Mouse (Mus musculus) lung, embryonic 15.5 days (tissue): ENCODE results near the gene Eif3c. TPM values are rescaled to one million over a fixed set of nuclear protein-coding genes. Genes with fewer than 3 reads are reported as not detected.

Experiments used
- ATAC-seq: fragments of 200-750 bp; cut with Nextera tagmentation; 2 replicates; pipeline ENCODE4 v1.8.0; 2017; ENCODE audit warnings: moderate number of reproducible peaks, borderline replicate concordance; ENCODE audit not compliant: low FRiP score, low TSS enrichment; ENCODE audit errors: extremely low read depth
- H3K27ac ChIP-seq: fragments of 300-500 bp; sonication (generic); 2 replicates; pipeline ENCODE4 v1.5.1; 2015; ENCODE audit warnings: moderate library complexity, mild to moderate bottlenecking, inconsistent platforms
- H3K27me3 ChIP-seq: fragments of 300-500 bp; sonication (generic); 2 replicates; pipeline ENCODE4 v1.6.1; 2015; ENCODE audit warnings: inconsistent platforms
- H3K36me3 ChIP-seq: fragments of 300-500 bp; sonication (generic); 2 replicates; pipeline ENCODE4 v1.6.1; 2015; ENCODE audit warnings: inconsistent platforms
- H3K4me1 ChIP-seq: fragments of 300-500 bp; sonication (generic); 2 replicates; pipeline ENCODE4 v1.6.1; 2015; ENCODE audit warnings: inconsistent platforms
- H3K4me2 ChIP-seq: fragments of 300-500 bp; sonication (generic); 2 replicates; pipeline ENCODE4 v1.6.1; 2015; ENCODE audit warnings: inconsistent platforms, mild to moderate bottlenecking, moderate library complexity
- H3K4me3 ChIP-seq: fragments of 300-500 bp; sonication (generic); 2 replicates; pipeline ENCODE4 v1.5.1; 2015; ENCODE audit warnings: mild to moderate bottlenecking, inconsistent platforms
- H3K9ac ChIP-seq: fragments of 300-500 bp; sonication (generic); 2 replicates; pipeline ENCODE4 v1.6.1; 2015; ENCODE audit warnings: inconsistent platforms
- H3K9me3 ChIP-seq: fragments of 300-500 bp; sonication (generic); 2 replicates; pipeline ENCODE4 v1.6.1; 2016; ENCODE audit warnings: inconsistent platforms
- WGBS: fragments of 180-500 bp; shearing (Covaris S2); methylation state at CpG from one replicate; pipeline ENCODE4 v1.1.7; 2015; 5-methylcytosine and 5-hydroxymethylcytosine counted together
- polyA plus RNA-seq: library from polyadenylated mRNA; unstranded; fragments of >200 nt; fragmentation: Nextera tagmentation; extraction: Ambion mirVana; gene quantifications from 2 replicates; pipeline ENCODE4 v1.2.1, GENCODE M21; 2015

Eif3c gene
- 176 and 186 TPM in 2 replicates for polyA plus RNA-seq

- H3K9ac ChIP-seq, result peak within 1 kb of the TSS; percentile 72
- peak within 1 kb of the TSS; percentile 98 for H3K4me3 ChIP-seq
- under 1% methylated on average over 46 of the region's 46 CpGs for WGBS
These were observed at the start of gene Eif3c for GRCm38 (mm10) chr7:126566094-126566765. TSS of gene Eif3c (minus strand) at chr7:126566411.

GRCm38 (mm10) chr7:126612736-126613135 is 46.5 kb upstream of the Eif3c start:
- Histone ChIP-seq H3K4me3 (no peak overlapping the region), H3K9me3 (no peaks in the 10 kb centered on the region), H3K4me2 (no peak overlapping the region), H3K27me3 (no peaks in the 10 kb centered on the region), H3K9ac (no peak overlapping the region), H3K4me1 (no peaks in the 10 kb centered on the region), H3K36me3 (no peaks in the 10 kb centered on the region), H3K27ac (no peak overlapping the region)
- no peak for ATAC-seq
- 72% methylated on average over 3 of the region's 3 CpGs for WGBS

More at GRCm38 (mm10) chr7:126566094-126566765, at the start of gene Eif3c:
- Histone ChIP-seq H3K9me3 (no peaks in the 10 kb centered on the region), H3K27me3 (no peaks in the 10 kb centered on the region), H3K4me1 (peaks cover 11% of the 10 kb centered on the region), H3K4me2 (peak within 1 kb of the TSS; percentile 68), H3K36me3 (peaks cover 37% of the 10 kb centered on the region), H3K27ac (peak within 1 kb of the TSS; percentile 75)
- peak; percentile 96 for ATAC-seq

- peaks cover 13% of the 10 kb centered on the region for H3K4me1 ChIP-seq
- H3K27me3 ChIP-seq, result no peaks in the 10 kb centered on the region
- H3K4me2 ChIP-seq, result no peak overlapping the region
- ATAC-seq, result no peak
- no peak overlapping the region for H3K4me3 ChIP-seq
- WGBS, result 79% methylated on average over 5 of the region's 5 CpGs
- H3K9me3 ChIP-seq, result no peaks in the 10 kb centered on the region
- H3K36me3 ChIP-seq, result no peaks in the 10 kb centered on the region
- no peak overlapping the region for H3K27ac ChIP-seq
- no peak overlapping the region for H3K9ac ChIP-seq
These were observed 41.6 kb upstream of the Eif3c start for GRCm38 (mm10) chr7:126607796-126608195.

- no peak overlapping the region for H3K4me3 ChIP-seq
- H3K4me1 ChIP-seq, result peaks cover 13% of the 10 kb centered on the region
- H3K9me3 ChIP-seq, result no peaks in the 10 kb centered on the region
- 46% methylated on average over 3 of the region's 3 CpGs for WGBS
- peak overlapping the region; percentile 23; the same call in 1 of the 2 replicates for H3K27ac ChIP-seq
- H3K27me3 ChIP-seq, result no peaks in the 10 kb centered on the region
- peak; percentile 80; the same call in 1 of the 2 replicates for ATAC-seq
- no peak overlapping the region for H3K4me2 ChIP-seq
- no peak overlapping the region for H3K9ac ChIP-seq
- H3K36me3 ChIP-seq, result no peaks in the 10 kb centered on the region
These were observed 40.9 kb upstream of the Eif3c start for GRCm38 (mm10) chr7:126607064-126607463.

GRCm38 (mm10) chr7:126606611-126607010 is 40.4 kb upstream of the Eif3c start:
- Histone ChIP-seq H3K27me3 (no peaks in the 10 kb centered on the region), H3K36me3 (no peaks in the 10 kb centered on the region), H3K4me1 (peaks cover 13% of the 10 kb centered on the region), H3K9me3 (no peaks in the 10 kb centered on the region), H3K27ac (peak overlapping the region; percentile 23; the same call in 1 of the 2 replicates), H3K4me3 (no peak overlapping the region), H3K9ac (no peak overlapping the region), H3K4me2 (no peak overlapping the region)
- WGBS, result 63% methylated on average over 5 of the region's 5 CpGs
- no peak for ATAC-seq

GRCm38 (mm10) chr7:126602650-126603049 is 36.4 kb upstream of the Eif3c start:
- no peak overlapping the region for H3K27ac ChIP-seq
- no peaks in the 10 kb centered on the region for H3K27me3 ChIP-seq
- H3K4me2 ChIP-seq, result no peak overlapping the region
- no peak overlapping the region for H3K4me3 ChIP-seq
- WGBS, result 74% methylated on average over 3 of the region's 3 CpGs
- H3K9me3 ChIP-seq, result no peaks in the 10 kb centered on the region
- no peak for ATAC-seq
- peaks cover 13% of the 10 kb centered on the region for H3K4me1 ChIP-seq
- no peak overlapping the region for H3K9ac ChIP-seq
- H3K36me3 ChIP-seq, result no peaks in the 10 kb centered on the region

- H3K4me3 ChIP-seq, result no peak overlapping the region
- no peaks in the 10 kb centered on the region for H3K36me3 ChIP-seq
- no peak overlapping the region for H3K4me2 ChIP-seq
- no peak overlapping the region for H3K9ac ChIP-seq
- WGBS, result 32% methylated on average over 5 of the region's 5 CpGs
- H3K27me3 ChIP-seq, result no peaks in the 10 kb centered on the region
- H3K27ac ChIP-seq, result no peak overlapping the region
- H3K4me1 ChIP-seq, result peaks cover 7% of the 10 kb centered on the region; the same call in 1 of the 2 replicates
- ATAC-seq, result no peak
- H3K9me3 ChIP-seq, result no peaks in the 10 kb centered on the region
These were observed 35.7 kb upstream of the Eif3c start for GRCm38 (mm10) chr7:126601896-126602295.

- H3K4me1 ChIP-seq, result no peaks in the 10 kb centered on the region
- no peaks in the 10 kb centered on the region for H3K36me3 ChIP-seq
- no peak overlapping the region for H3K4me3 ChIP-seq
- no peaks in the 10 kb centered on the region for H3K9me3 ChIP-seq
- H3K9ac ChIP-seq, result no peak overlapping the region
- no peak for ATAC-seq
- H3K27ac ChIP-seq, result no peak overlapping the region
- no peak overlapping the region for H3K4me2 ChIP-seq
- WGBS, result 72% methylated on average over 6 of the region's 6 CpGs
- H3K27me3 ChIP-seq, result no peaks in the 10 kb centered on the region
These were observed 32.7 kb upstream of the Eif3c start for GRCm38 (mm10) chr7:126598919-126599318.

GRCm38 (mm10) chr7:126596414-126596813 is 30.2 kb upstream of the Eif3c start:
- no peak overlapping the region for H3K27ac ChIP-seq
- no peaks in the 10 kb centered on the region for H3K36me3 ChIP-seq
- no peak overlapping the region for H3K4me3 ChIP-seq
- no peaks in the 10 kb centered on the region for H3K4me1 ChIP-seq
- no peaks in the 10 kb centered on the region for H3K9me3 ChIP-seq
- no peak overlapping the region for H3K4me2 ChIP-seq
- H3K9ac ChIP-seq, result no peak overlapping the region
- 41% methylated on average over 6 of the region's 6 CpGs for WGBS
- no peak for ATAC-seq
- H3K27me3 ChIP-seq, result peaks cover 4% of the 10 kb centered on the region; the same call in 1 of the 2 replicates

GRCm38 (mm10) chr7:126595890-126596289 is 29.7 kb upstream of the Eif3c start:
- Histone ChIP-seq H3K4me2 (no peak overlapping the region), H3K27ac (no peak overlapping the region), H3K4me3 (no peak overlapping the region), H3K36me3 (no peaks in the 10 kb centered on the region), H3K27me3 (peaks cover 4% of the 10 kb centered on the region; the same call in 1 of the 2 replicates), H3K9me3 (no peaks in the 10 kb centered on the region), H3K9ac (no peak overlapping the region), H3K4me1 (no peaks in the 10 kb centered on the region)
- no peak for ATAC-seq
- 74% methylated on average over 5 of the region's 5 CpGs for WGBS

GRCm38 (mm10) chr7:126594862-126595561 is 28.8 kb upstream of the Eif3c start, which contains the start of gene Il27:
TSS of gene Il27 (minus strand) at chr7:126594941.
- Histone ChIP-seq H3K4me2 (no peak within 1 kb of the TSS), H3K9ac (no peak within 1 kb of the TSS), H3K36me3 (no peaks in the 10 kb centered on the region), H3K27me3 (peaks cover 4% of the 10 kb centered on the region; the same call in 1 of the 2 replicates), H3K27ac (no peak within 1 kb of the TSS), H3K4me1 (no peaks in the 10 kb centered on the region), H3K9me3 (no peaks in the 10 kb centered on the region), H3K4me3 (no peak within 1 kb of the TSS)
- 74% methylated on average over 11 of the region's 11 CpGs for WGBS
- ATAC-seq, result no peak

- ATAC-seq, result peak; percentile 21; the same call in 1 of the 2 replicates
- Histone ChIP-seq H3K4me2 (peak overlapping the region; percentile 36; the same call in 1 of the 2 replicates), H3K4me3 (no peak overlapping the region), H3K4me1 (peaks cover 16% of the 10 kb centered on the region), H3K27ac (no peak overlapping the region), H3K27me3 (peaks cover 32% of the 10 kb centered on the region; the same call in 1 of the 2 replicates), H3K36me3 (no peaks in the 10 kb centered on the region), H3K9ac (peak overlapping the region; percentile 22; the same call in 1 of the 2 replicates), H3K9me3 (no peaks in the 10 kb centered on the region)
- 7% methylated on average over 16 of the region's 16 CpGs for WGBS
These were observed 21.6 kb upstream of the Eif3c start for GRCm38 (mm10) chr7:126587779-126588178.
